Mouse (Mus musculus) MEL (cell line): Measurements from ENCODE around the gene Morc2a.

Source experiments
- BHLHE40 ChIP-seq: IDR thresholded peaks from 2 replicates; pipeline ENCODE4 v1.6.1; 2012; ENCODE audit warnings: low read depth, mild to moderate bottlenecking, inconsistent platforms, low read length, improper control_type of control experiment, borderline replicate concordance
- CTCF ChIP-seq, 3 experiments: IDR thresholded peaks in 2 of 3; conservative IDR thresholded peaks in 1 of 3; 2 replicates each; pipeline ENCODE4 v1.5.1; 2011 to 2012; ENCODE audit warnings: low read length in 3 of 3, low read depth in 2 of 3, mild to moderate bottlenecking in 2 of 3, improper control_type of control experiment in 1 of 3, inconsistent platforms in 1 of 3, mixed read lengths in 1 of 3, moderate library complexity in 1 of 3; ENCODE audit not compliant: control insufficient read depth in 1 of 3, insufficient read depth in 1 of 3, poor library complexity in 1 of 3, severe bottlenecking in 1 of 3
- ETS1 ChIP-seq: IDR thresholded peaks from 2 replicates; pipeline ENCODE4 v1.6.1; 2012; ENCODE audit warnings: low read depth, mild to moderate bottlenecking, inconsistent platforms, low read length, improper control_type of control experiment, moderate library complexity
- HCFC1 ChIP-seq: IDR thresholded peaks from 2 replicates; pipeline ENCODE4 v1.6.1; 2012; ENCODE audit warnings: low read depth, mild to moderate bottlenecking, inconsistent platforms, low read length, improper control_type of control experiment, moderate library complexity
- MXI1 ChIP-seq: IDR thresholded peaks from 2 replicates; pipeline ENCODE4 v1.6.1; 2011; ENCODE audit warnings: mild to moderate bottlenecking, low read depth, low read length, improper control_type of control experiment
- POLR2A ChIP-seq, 2 experiments: IDR thresholded peaks; 2 replicates each; pipeline ENCODE4 v1.6.1; 2011 to 2012; ENCODE audit warnings: low read length in 2 of 2, mild to moderate bottlenecking in 2 of 2, control low read depth in 1 of 2, improper control_type of control experiment in 1 of 2, low read depth in 1 of 2, moderate library complexity in 1 of 2; ENCODE audit not compliant: control insufficient read depth in 1 of 2, insufficient read depth in 1 of 2, poor library complexity in 1 of 2
- RCOR1 ChIP-seq: IDR thresholded peaks from 2 replicates; pipeline ENCODE4 v1.6.1; 2012; ENCODE audit warnings: low read depth, mild to moderate bottlenecking, inconsistent platforms, low read length, improper control_type of control experiment
- TBP ChIP-seq: IDR thresholded peaks from 2 replicates; pipeline ENCODE4 v1.8.0; 2011; ENCODE audit warnings: low read depth, low read length, improper control_type of control experiment
- TCF12 ChIP-seq: IDR thresholded peaks from 2 replicates; pipeline ENCODE4 v1.6.1; 2014; ENCODE audit warnings: low read depth, mild to moderate bottlenecking, inconsistent platforms, low read length, improper control_type of control experiment, moderate library complexity
- USF2 ChIP-seq, 2 experiments: IDR thresholded peaks; 2 replicates each; pipeline ENCODE4 v1.6.1; 2011 to 2012; ENCODE audit warnings: improper control_type of control experiment in 2 of 2, low read length in 2 of 2, borderline replicate concordance in 1 of 2, inconsistent platforms in 1 of 2, low read depth in 1 of 2, mild to moderate bottlenecking in 1 of 2; ENCODE audit not compliant: insufficient read depth in 1 of 2
- ZC3H11A ChIP-seq: IDR thresholded peaks from 2 replicates; pipeline ENCODE4 v1.6.1; 2012; ENCODE audit warnings: low read depth, mild to moderate bottlenecking, inconsistent platforms, low read length, improper control_type of control experiment
- ZMIZ1 ChIP-seq: IDR thresholded peaks from 2 replicates; pipeline ENCODE4 v1.6.1; 2012; ENCODE audit warnings: low read depth, mild to moderate bottlenecking, inconsistent platforms, low read length, improper control_type of control experiment, moderate library complexity

DNA sequence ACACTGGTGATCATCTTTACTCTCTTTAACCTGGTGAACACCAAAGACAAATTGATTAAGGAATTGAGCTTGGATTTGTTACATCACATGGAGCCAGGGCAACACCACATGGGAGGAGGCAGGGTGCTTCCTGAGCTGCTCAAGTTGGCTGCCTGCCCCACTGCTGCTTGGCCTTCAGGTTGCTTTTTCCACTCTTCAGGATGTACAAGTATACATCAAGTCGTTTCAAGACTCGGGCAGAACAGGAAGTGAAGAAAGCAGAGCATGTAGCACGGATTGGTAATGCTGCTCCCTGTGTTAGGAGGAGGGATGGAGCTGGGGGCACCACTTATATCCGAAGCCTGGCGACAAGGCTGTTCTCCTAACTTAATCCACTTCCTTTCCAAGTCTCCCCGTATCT is 28.2 kb downstream of the Morc2a start:
- TF ChIP-seq MXI1 (no peak), RCOR1 (no peak), CTCF (IDR thresholded peaks at IDR 0.05 in 2 of 3, conservative IDR thresholded peaks at IDR 0.05 in 1 of 3; ENCODE audit: control insufficient read depth in 1 of 3, insufficient read depth in 1 of 3, low read depth in 2 of 3, low read length in 3 of 3, poor library complexity in 1 of 3, severe bottlenecking in 1 of 3) (no peak), TBP (no peak), TCF12 (no peak), HCFC1 (no peak), BHLHE40 (no peak), USF2 (IDR thresholded peaks at IDR 0.05; ENCODE audit: borderline replicate concordance in 1 of 2, insufficient read depth in 1 of 2, low read depth in 1 of 2, low read length in 2 of 2) (no peak), ETS1 (no peak), POLR2A (IDR thresholded peaks at IDR 0.05; ENCODE audit: control insufficient read depth in 1 of 2, insufficient read depth in 1 of 2, low read depth in 1 of 2, low read length in 2 of 2, poor library complexity in 1 of 2) (no peak), ZC3H11A (no peak), ZMIZ1 (no peak)
